Mouse (Mus musculus) liver, postnatal 0 days (tissue): Measurements from ENCODE around the gene Foxn2.

Experiments used
- CTCF ChIP-seq: sonication (generic); IDR thresholded peaks from 2 replicates; pipeline ENCODE4 v1.5.1; 2016; ENCODE audit warnings: antibody characterized with exemption, low read depth
- EP300 ChIP-seq: IDR thresholded peaks from 2 replicates; pipeline ENCODE4 v1.6.1; 2016; ENCODE audit warnings: antibody characterized with exemption, low read depth, mild to moderate bottlenecking

DNA sequence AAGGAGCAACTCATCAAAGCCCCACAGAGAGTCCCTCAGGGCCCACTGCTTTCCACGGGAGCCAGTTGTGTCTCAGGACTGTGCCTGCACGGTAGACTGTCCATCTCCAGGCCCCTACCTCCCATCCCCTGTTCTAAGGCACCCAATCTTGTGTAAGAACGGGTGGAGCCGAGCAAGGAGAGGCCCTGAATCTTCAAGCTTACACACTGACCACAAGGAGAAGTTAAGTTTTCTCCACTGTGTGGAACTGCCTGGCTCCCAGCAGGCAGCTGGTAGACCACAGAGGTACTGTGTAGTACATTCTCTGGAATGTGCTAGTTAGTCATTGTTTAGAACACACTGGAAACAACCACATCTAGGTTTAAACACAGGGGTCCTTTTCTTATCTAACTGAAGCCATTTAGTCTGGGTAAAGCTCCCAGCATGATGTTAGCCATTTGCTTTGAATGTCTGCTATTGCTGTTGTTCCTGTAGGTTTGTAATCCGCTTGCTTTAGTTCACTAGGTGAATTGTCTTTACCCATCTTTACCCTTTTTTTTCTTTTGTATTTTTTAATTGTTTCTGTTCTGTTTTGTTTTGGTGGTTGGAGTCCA lies 57.7 kb downstream of the Foxn2 start:
- TF ChIP-seq EP300, result no peak
- TF ChIP-seq CTCF, result no peak
